Comparison of ENCODE assay signal across 10 mouse cellular contexts in genomic region chr12:108212071-108212470, GRCm38 (mm10). TPM values are rescaled to one million over a fixed set of nuclear protein-coding genes. Genes with fewer than 3 reads are reported as not detected.
DNase-seq lines count a peak whose midpoint lies in the region; ATAC-seq and TF ChIP-seq lines count a peak whose summit lies in the region.
"Had no signal": no experiment of that assay in that cellular context is flagged by ENCODE, and none has a peak within 500 bp of the region (broad histone marks: within the 10 kb centered on the region; RNA-seq: fewer than 3 reads in every experiment).

No protein-coding gene starts in this region.

- H3K4me1 ChIP-seq in forebrain, embryonic 13.5 days = peaks cover 56% of the 10 kb centered on the region
- H3K4me1 ChIP-seq in forebrain, postnatal 0 days (ENCODE audit: insufficient read depth) = no peaks in the 10 kb centered on the region
- peaks cover 83% of the 10 kb centered on the region for H3K4me1 ChIP-seq in midbrain, embryonic 10.5 days
- H3K4me1 ChIP-seq in midbrain, postnatal 0 days (ENCODE audit: insufficient read depth, low read length) = peaks cover 4% of the 10 kb centered on the region; the same call in 1 of the 2 replicates
- H3K4me1 ChIP-seq in intestine, postnatal 0 days (replicated peaks; ENCODE audit: control insufficient read depth, insufficient read depth, low read length) = peaks cover 5% of the 10 kb centered on the region; the same call in 1 of the 2 replicates
- H3K4me1 ChIP-seq in neural tube, embryonic 13.5 days (replicated peaks) = peaks cover 83% of the 10 kb centered on the region

- ATAC-seq in forebrain, embryonic 13.5 days = no peak
- no peak for ATAC-seq in forebrain, postnatal 0 days
- no peak for ATAC-seq in midbrain, postnatal 0 days (ENCODE audit: low FRiP score)
- no peak for ATAC-seq in intestine, postnatal 0 days
- ATAC-seq in neural tube, embryonic 13.5 days (ENCODE audit: low read depth) = no peak
- ATAC-seq: liver, postnatal 0 days had no signal

- no peaks in the 10 kb centered on the region for H3K9me3 ChIP-seq in forebrain, embryonic 13.5 days (replicated peaks)
- H3K9me3 ChIP-seq in forebrain, postnatal 0 days (ENCODE audit: low read length) = no peaks in the 10 kb centered on the region
- no peaks in the 10 kb centered on the region for H3K9me3 ChIP-seq in midbrain, embryonic 10.5 days (replicated peaks)
- no peaks in the 10 kb centered on the region for H3K9me3 ChIP-seq in midbrain, postnatal 0 days (ENCODE audit: low read length)
- no peaks in the 10 kb centered on the region for H3K9me3 ChIP-seq in intestine, postnatal 0 days (ENCODE audit: control insufficient read depth)
- H3K9me3 ChIP-seq in neural tube, embryonic 13.5 days = no peaks in the 10 kb centered on the region

- H3K36me3 ChIP-seq in forebrain, embryonic 13.5 days (ENCODE audit: poor library complexity, severe bottlenecking) = peaks cover 5% of the 10 kb centered on the region; the same call in 1 of the 2 replicates
- 0 out of 2 replicates have a peak, but pooled peaks cover 6% of the 10 kb centered on the region for H3K36me3 ChIP-seq in forebrain, postnatal 0 days (ENCODE audit: insufficient read depth)
- peaks cover 25% of the 10 kb centered on the region for H3K36me3 ChIP-seq in midbrain, embryonic 10.5 days
- 0 out of 2 replicates have a peak, but pooled peaks cover 7% of the 10 kb centered on the region for H3K36me3 ChIP-seq in midbrain, postnatal 0 days (ENCODE audit: insufficient read depth, low read length)
- H3K36me3 ChIP-seq in intestine, postnatal 0 days (ENCODE audit: control insufficient read depth, insufficient read depth) = peaks cover 10% of the 10 kb centered on the region; the same call in 1 of the 2 replicates
- peaks cover 6% of the 10 kb centered on the region; the same call in 1 of the 2 replicates for H3K36me3 ChIP-seq in neural tube, embryonic 13.5 days

- WGBS in forebrain, embryonic 13.5 days = 50% methylated on average over 5 of the region's 5 CpGs
- WGBS in forebrain, postnatal 0 days = 50% methylated on average over 5 of the region's 5 CpGs
- WGBS in midbrain, embryonic 10.5 days = 74% methylated on average over 5 of the region's 5 CpGs
- WGBS in midbrain, postnatal 0 days = 46% methylated on average over 5 of the region's 5 CpGs
- WGBS in intestine, postnatal 0 days = 39% methylated on average over 5 of the region's 5 CpGs
- WGBS in neural tube, embryonic 13.5 days = 20% methylated on average over 5 of the region's 5 CpGs

- DNase-seq in forebrain, postnatal 0 days = no peak
- DNase-seq in midbrain, embryonic 10.5 days (ENCODE audit: low spot score) = no peak
- DNase-seq in midbrain, postnatal 0 days (ENCODE audit: low spot score) = no peak
- DNase-seq in thymus, adult 18-20 months = no peak
- DNase-seq in B cell, adult 2 months = no peak
- DNase-seq: heart, adult 11 months; liver, postnatal 0 days had no signal

- H3K9ac ChIP-seq in forebrain, embryonic 13.5 days = 0 out of 2 replicates have a peak overlapping the region, but pooled peaks have one; percentile 8
- H3K9ac ChIP-seq in forebrain, postnatal 0 days = no peak overlapping the region
- no peak overlapping the region for H3K9ac ChIP-seq in midbrain, postnatal 0 days (replicated peaks; ENCODE audit: low read length, poor library complexity, severe bottlenecking)
- no peak overlapping the region for H3K9ac ChIP-seq in intestine, postnatal 0 days (ENCODE audit: low read depth, low read length)
- H3K9ac ChIP-seq in neural tube, embryonic 13.5 days = peak overlapping the region; percentile 50
- H3K9ac ChIP-seq: liver, postnatal 0 days had no signal

- H3K27me3 ChIP-seq in forebrain, embryonic 13.5 days = peaks cover 13% of the 10 kb centered on the region; the same call in 1 of the 2 replicates
- no peaks in the 10 kb centered on the region for H3K27me3 ChIP-seq in forebrain, postnatal 0 days (ENCODE audit: insufficient read depth, low read length)
- no peaks in the 10 kb centered on the region for H3K27me3 ChIP-seq in midbrain, embryonic 10.5 days (ENCODE audit: low read depth, poor library complexity, severe bottlenecking)
- H3K27me3 ChIP-seq in midbrain, postnatal 0 days (ENCODE audit: insufficient read depth, low read length) = no peaks in the 10 kb centered on the region
- no peaks in the 10 kb centered on the region for H3K27me3 ChIP-seq in intestine, postnatal 0 days (replicated peaks; ENCODE audit: control insufficient read depth, insufficient read depth, low read length)
- no peaks in the 10 kb centered on the region for H3K27me3 ChIP-seq in neural tube, embryonic 13.5 days

- no peak overlapping the region for H3K4me2 ChIP-seq in forebrain, embryonic 13.5 days
- H3K4me2 ChIP-seq in forebrain, postnatal 0 days (ENCODE audit: low read depth) = no peak overlapping the region
- no peak overlapping the region for H3K4me2 ChIP-seq in midbrain, postnatal 0 days (ENCODE audit: low read depth, low read length, poor library complexity, severe bottlenecking)
- H3K4me2 ChIP-seq in intestine, postnatal 0 days (replicated peaks; ENCODE audit: low read depth) = 0 out of 2 replicates have a peak overlapping the region, but pooled peaks have one; percentile 21
- no peak overlapping the region for H3K4me2 ChIP-seq in neural tube, embryonic 13.5 days

- H3K27ac ChIP-seq in forebrain, embryonic 13.5 days = no peak overlapping the region
- H3K27ac ChIP-seq in forebrain, postnatal 0 days (ENCODE audit: low read depth, low read length) = no peak overlapping the region
- H3K27ac ChIP-seq in midbrain, embryonic 10.5 days (replicated peaks) = peak overlapping the region; percentile 69
- H3K27ac ChIP-seq in midbrain, postnatal 0 days (ENCODE audit: low read depth, low read length) = no peak overlapping the region
- no peak overlapping the region for H3K27ac ChIP-seq in intestine, postnatal 0 days (ENCODE audit: low read depth, low read length)
- H3K27ac ChIP-seq in neural tube, embryonic 13.5 days (replicated peaks) = peak overlapping the region; percentile 84

- no peak for TF ChIP-seq CTCF in forebrain, postnatal 0 days (IDR thresholded peaks at IDR 0.05; ENCODE audit: low read depth)
- TF ChIP-seq CTCF in midbrain, postnatal 0 days (IDR thresholded peaks at IDR 0.05) = no peak
- TF ChIP-seq CTCF in intestine, postnatal 0 days (IDR thresholded peaks at IDR 0.05; ENCODE audit: low read depth) = no peak

- no peak overlapping the region for H3K4me3 ChIP-seq in forebrain, embryonic 13.5 days
- no peak overlapping the region for H3K4me3 ChIP-seq in forebrain, postnatal 0 days (ENCODE audit: low read depth, low read length)
- H3K4me3 ChIP-seq in midbrain, embryonic 10.5 days = no peak overlapping the region
- no peak overlapping the region for H3K4me3 ChIP-seq in midbrain, postnatal 0 days (ENCODE audit: low read depth, low read length)
- no peak overlapping the region for H3K4me3 ChIP-seq in intestine, postnatal 0 days (ENCODE audit: low read depth, low read length)
- H3K4me3 ChIP-seq in neural tube, embryonic 13.5 days = no peak overlapping the region

RNA-seq across cellular contexts. Expression of gene Ccnk, which starts 32.7 kb away (rescaled TPM):
- 4.5 and 5.3 TPM in 2 replicates for polyA plus RNA-seq in forebrain, embryonic 13.5 days (2015; fragmentation: Nextera tagmentation; extraction: Ambion mirVana)
- total RNA-seq in forebrain, postnatal 0 days (2014; rRNA removed) = 13.5 TPM in 2 replicates
- 1.9 and 2.4 TPM in 2 replicates for polyA plus RNA-seq in forebrain, postnatal 0 days (2015; fragmentation: Nextera tagmentation; extraction: Ambion mirVana)
- polyA plus RNA-seq in midbrain, embryonic 10.5 days (2016; fragmentation: Nextera tagmentation; extraction: Ambion mirVana) = 3.3 and 3.5 TPM in 2 replicates
- total RNA-seq in midbrain, postnatal 0 days (2014; rRNA removed) = 12.1 and 27.6 TPM in 2 replicates
- 2.1 and 2.2 TPM in 2 replicates for polyA plus RNA-seq in midbrain, postnatal 0 days (2015; fragmentation: Nextera tagmentation; extraction: Ambion mirVana)
- 3.0 and 3.3 TPM in 2 replicates for polyA plus RNA-seq in intestine, postnatal 0 days (2015; fragmentation: Nextera tagmentation; extraction: Ambion mirVana)
- 3.7 and 4.2 TPM in 2 replicates for polyA plus RNA-seq in neural tube, embryonic 13.5 days (2015; fragmentation: Nextera tagmentation; extraction: Ambion mirVana)

RNA-seq across cellular contexts. Expression of gene Setd3, which starts 33.0 kb away (rescaled TPM):
- 90.0 and 91.6 TPM in 2 replicates for polyA plus RNA-seq in forebrain, embryonic 13.5 days (2015; fragmentation: Nextera tagmentation; extraction: Ambion mirVana)
- total RNA-seq in forebrain, postnatal 0 days (2014; rRNA removed) = 124 and 126 TPM in 2 replicates
- 92.5 and 102 TPM in 2 replicates for polyA plus RNA-seq in forebrain, postnatal 0 days (2015; fragmentation: Nextera tagmentation; extraction: Ambion mirVana)
- 77.8 and 77.9 TPM in 2 replicates for polyA plus RNA-seq in midbrain, embryonic 10.5 days (2016; fragmentation: Nextera tagmentation; extraction: Ambion mirVana)
- 74.6 and 95.5 TPM in 2 replicates for total RNA-seq in midbrain, postnatal 0 days (2014; rRNA removed)
- 88.1 and 91.2 TPM in 2 replicates for polyA plus RNA-seq in midbrain, postnatal 0 days (2015; fragmentation: Nextera tagmentation; extraction: Ambion mirVana)
- 49.1 and 50.0 TPM in 2 replicates for polyA plus RNA-seq in intestine, postnatal 0 days (2015; fragmentation: Nextera tagmentation; extraction: Ambion mirVana)
- 107 and 109 TPM in 2 replicates for polyA plus RNA-seq in neural tube, embryonic 13.5 days (2015; fragmentation: Nextera tagmentation; extraction: Ambion mirVana)

Comparison
In these comparisons a context has a peak if more than half of its experiments do, and no peak if none do; other contexts are left out.
1. H3K27ac ChIP-seq: peak in midbrain, embryonic 10.5 days (single experiment) and neural tube, embryonic 13.5 days (single experiment); none in forebrain, embryonic 13.5 days (single experiment), forebrain, postnatal 0 days (single experiment), midbrain, postnatal 0 days (single experiment) and intestine, postnatal 0 days (single experiment).
2. H3K9ac ChIP-seq: peak in forebrain, embryonic 13.5 days (single experiment) and neural tube, embryonic 13.5 days (single experiment); none in forebrain, postnatal 0 days (single experiment), midbrain, postnatal 0 days (single experiment) and intestine, postnatal 0 days (single experiment).